Mouse (Mus musculus): ENCODE data around the gene Wnt5a.

DNA sequence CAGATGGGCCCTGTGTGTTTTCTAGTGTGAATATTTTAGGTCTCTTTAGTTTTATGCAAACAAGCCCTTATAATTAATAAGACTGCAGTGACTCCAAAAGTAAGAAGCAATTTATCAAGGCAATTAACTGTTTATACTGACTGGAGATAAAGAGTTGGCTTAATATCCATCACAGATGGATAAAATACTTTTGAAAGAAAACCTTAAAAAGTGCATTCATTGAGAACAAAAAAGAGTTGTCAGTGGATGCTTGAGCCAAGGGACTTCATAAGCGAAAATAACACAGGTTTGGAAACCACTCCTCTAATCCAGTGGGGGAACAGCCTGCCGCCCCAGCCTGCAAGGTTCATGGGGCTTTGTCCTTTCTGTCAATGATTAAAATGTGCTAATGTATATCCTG is 9.6 kb downstream of the Wnt5a start:
- TF ChIP-seq CTCF (IDR thresholded peaks at IDR 0.05; ENCODE audit: low read depth, low read length), result no peak
- no peak for TF ChIP-seq EP300 (IDR thresholded peaks at IDR 0.05; ENCODE audit: insufficient read depth, low read depth, low read length)
